Mouse (Mus musculus): ENCODE measurements around the gene Fbrs. TPM values are rescaled to one million over a fixed set of nuclear protein-coding genes. Genes with fewer than 3 reads are reported as not detected.
"Not testable (repeated sequence)": the region's sequence is repeated elsewhere in the genome, so short reads cannot be mapped to it uniquely, and the experiment has no call there.

Fbrs gene
- polyA plus RNA-seq, 1 experiment: 27.1 TPM

- no peaks in the 10 kb centered on the region; the same call in 1 of the 2 replicates for H3K4me1 ChIP-seq (ENCODE audit: control insufficient read depth, insufficient read depth, low read length)
- H3K4me3 ChIP-seq (ENCODE audit: insufficient read depth, low read length): no peak overlapping the region
- TF ChIP-seq POLR2A (IDR thresholded peaks at IDR 0.05; ENCODE audit: extremely low read depth, insufficient read depth, low read length) (no peak), CTCF (IDR thresholded peaks at IDR 0.05; ENCODE audit: extremely low read depth, insufficient read depth, low read length) (no peak)
- no peak overlapping the region for H3K27ac ChIP-seq (ENCODE audit: insufficient read depth, low read length)
Observed at GRCm38 (mm10) chr7:127465191-127465590, 13.8 kb upstream of the Fbrs start.

DNA sequence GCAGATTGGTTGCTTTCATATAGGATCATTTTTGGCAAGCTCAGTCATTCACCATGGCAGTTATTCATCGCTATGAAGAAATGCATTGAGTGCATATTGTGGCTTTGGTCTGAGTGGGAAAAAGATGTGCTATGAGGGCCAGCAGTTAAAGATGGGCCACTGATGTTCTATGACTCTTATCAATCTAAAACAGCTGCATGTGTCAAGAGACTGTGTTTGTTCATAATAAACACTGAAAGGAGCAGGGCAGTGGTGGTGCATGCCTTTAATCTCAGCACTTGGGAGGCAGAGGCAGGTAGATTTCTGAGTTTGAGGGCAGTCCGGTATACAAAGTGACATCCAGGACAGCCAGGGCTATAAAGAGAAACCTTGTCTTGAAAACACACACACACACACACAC, 13.3 kb upstream of the Fbrs start:
- not testable (repeated sequence) for H3K4me3 ChIP-seq (ENCODE audit: insufficient read depth, low read length)

DNA sequence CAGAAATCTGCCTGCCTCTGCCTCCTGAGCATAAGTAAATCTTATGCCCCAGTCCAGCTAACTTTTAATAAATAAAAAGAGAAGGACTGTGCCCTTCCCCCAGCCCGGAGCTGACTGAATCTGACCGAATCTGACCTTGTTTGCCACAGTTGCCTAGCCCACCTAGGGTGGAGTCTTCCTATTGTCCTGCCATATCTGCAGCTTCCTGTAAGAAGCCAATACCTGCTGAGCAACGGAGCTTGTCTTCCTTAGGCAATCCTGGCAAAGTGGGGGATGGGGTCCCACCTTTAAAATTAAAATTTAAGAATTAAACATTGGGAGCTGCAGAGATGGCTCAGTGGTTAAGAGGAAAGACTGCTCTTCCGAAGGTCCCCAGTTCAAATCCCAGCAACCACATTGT, 12.4 kb upstream of the Fbrs start:
- Histone ChIP-seq H3K27ac (ENCODE audit: insufficient read depth, low read length) (no peak overlapping the region), H3K4me1 (ENCODE audit: control insufficient read depth, insufficient read depth, low read length) (no peaks in the 10 kb centered on the region; the same call in 1 of the 2 replicates), H3K4me3 (ENCODE audit: insufficient read depth, low read length) (no peak overlapping the region)
- TF ChIP-seq CTCF (IDR thresholded peaks at IDR 0.05; ENCODE audit: extremely low read depth, insufficient read depth, low read length): no peak
- TF ChIP-seq POLR2A (IDR thresholded peaks at IDR 0.05; ENCODE audit: extremely low read depth, insufficient read depth, low read length): no peak

More for the DNA sequence above, 13.3 kb upstream of the Fbrs start:
- not testable (repeated sequence) for H3K27ac ChIP-seq (ENCODE audit: insufficient read depth, low read length); H3K4me1 ChIP-seq (ENCODE audit: control insufficient read depth, insufficient read depth, low read length)

- Histone ChIP-seq H3K27ac (ENCODE audit: insufficient read depth, low read length) (peak overlapping the region; percentile 20), H3K4me3 (ENCODE audit: insufficient read depth, low read length) (peak overlapping the region; percentile 94), H3K4me1 (ENCODE audit: control insufficient read depth, insufficient read depth, low read length) (no peaks in the 10 kb centered on the region; the same call in 1 of the 2 replicates)
- TF ChIP-seq POLR2A (IDR thresholded peaks at IDR 0.05; ENCODE audit: extremely low read depth, insufficient read depth, low read length) (no peak), CTCF (IDR thresholded peaks at IDR 0.05; ENCODE audit: extremely low read depth, insufficient read depth, low read length) (no peak)
Observed at GRCm38 (mm10) chr7:127470011-127470715, 8.8 kb upstream of the Fbrs start.

GRCm38 (mm10) chr7:127470743-127471645, 8.0 kb upstream of the Fbrs start:
- no peaks in the 10 kb centered on the region; the same call in 1 of the 2 replicates for H3K4me1 ChIP-seq (ENCODE audit: control insufficient read depth, insufficient read depth, low read length)
- H3K4me3 ChIP-seq (ENCODE audit: insufficient read depth, low read length): peak overlapping the region; percentile 94
- TF ChIP-seq CTCF (IDR thresholded peaks at IDR 0.05; ENCODE audit: extremely low read depth, insufficient read depth, low read length): no peak
- peak; percentile 77 for TF ChIP-seq POLR2A (IDR thresholded peaks at IDR 0.05; ENCODE audit: extremely low read depth, insufficient read depth, low read length)
- H3K27ac ChIP-seq (ENCODE audit: insufficient read depth, low read length): peak overlapping the region; percentile 92

DNA sequence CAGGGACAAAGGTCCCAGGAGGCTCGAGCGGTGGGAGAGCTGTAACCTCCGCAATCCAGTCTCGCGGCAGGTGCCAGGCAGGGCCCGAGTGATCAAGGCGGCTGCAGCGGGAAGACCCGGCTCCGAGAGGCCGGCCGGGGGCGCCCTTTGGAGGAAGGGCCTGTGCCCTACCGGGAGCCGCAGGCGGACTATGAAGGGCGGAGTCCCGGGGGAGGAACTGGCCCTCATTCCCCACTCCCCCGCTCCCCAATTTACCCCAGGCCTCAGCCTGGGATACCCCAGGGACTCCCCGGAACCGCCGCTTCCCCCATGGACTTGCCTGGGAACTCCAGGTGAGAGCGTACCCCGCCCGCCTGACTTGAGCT, 7.4 kb upstream of the Fbrs start:
- peak overlapping the region; percentile 92 for H3K27ac ChIP-seq (ENCODE audit: insufficient read depth, low read length)
- TF ChIP-seq POLR2A (IDR thresholded peaks at IDR 0.05; ENCODE audit: extremely low read depth, insufficient read depth, low read length): no peak
- TF ChIP-seq CTCF (IDR thresholded peaks at IDR 0.05; ENCODE audit: extremely low read depth, insufficient read depth, low read length): no peak
- H3K4me3 ChIP-seq (ENCODE audit: insufficient read depth, low read length): peak overlapping the region; percentile 94
- no peaks in the 10 kb centered on the region; the same call in 1 of the 2 replicates for H3K4me1 ChIP-seq (ENCODE audit: control insufficient read depth, insufficient read depth, low read length)

GRCm38 (mm10) chr7:127472060-127472459, 6.9 kb upstream of the Fbrs start:
- peak overlapping the region; percentile 94 for H3K4me3 ChIP-seq (ENCODE audit: insufficient read depth, low read length)
- H3K4me1 ChIP-seq (ENCODE audit: control insufficient read depth, insufficient read depth, low read length): no peaks in the 10 kb centered on the region; the same call in 1 of the 2 replicates
- TF ChIP-seq POLR2A (IDR thresholded peaks at IDR 0.05; ENCODE audit: extremely low read depth, insufficient read depth, low read length) (no peak), CTCF (IDR thresholded peaks at IDR 0.05; ENCODE audit: extremely low read depth, insufficient read depth, low read length) (no peak)
- peak overlapping the region; percentile 92 for H3K27ac ChIP-seq (ENCODE audit: insufficient read depth, low read length)

DNA sequence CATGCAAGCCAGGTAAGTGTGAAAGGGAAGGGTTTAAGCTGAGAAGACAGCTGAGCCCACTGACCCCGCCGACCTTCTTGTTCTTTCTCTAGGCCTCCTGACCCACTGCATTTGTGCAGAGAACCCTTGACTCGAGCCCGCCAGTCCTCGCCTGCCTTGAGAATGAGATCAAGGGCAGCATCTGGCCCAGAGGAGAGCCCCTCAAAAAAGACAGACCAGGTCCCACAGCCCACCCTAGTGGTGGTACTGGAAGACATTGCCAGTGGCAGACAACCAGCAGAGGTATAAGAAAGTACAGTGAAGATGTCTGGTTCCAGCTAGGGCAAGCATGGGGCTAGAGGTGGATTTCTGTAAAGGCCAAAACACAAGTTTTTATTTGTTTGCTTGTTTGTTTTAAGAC, 5.3 kb upstream of the Fbrs start:
- Histone ChIP-seq H3K4me3 (ENCODE audit: insufficient read depth, low read length) (no peak overlapping the region), H3K27ac (ENCODE audit: insufficient read depth, low read length) (no peak overlapping the region), H3K4me1 (ENCODE audit: control insufficient read depth, insufficient read depth, low read length) (peaks cover 1% of the 10 kb centered on the region; the same call in 1 of the 2 replicates)
- TF ChIP-seq CTCF (IDR thresholded peaks at IDR 0.05; ENCODE audit: extremely low read depth, insufficient read depth, low read length) (no peak), POLR2A (IDR thresholded peaks at IDR 0.05; ENCODE audit: extremely low read depth, insufficient read depth, low read length) (no peak)

- H3K4me1 ChIP-seq (ENCODE audit: control insufficient read depth, insufficient read depth, low read length): peaks cover 1% of the 10 kb centered on the region; the same call in 1 of the 2 replicates
- no peak for TF ChIP-seq POLR2A (IDR thresholded peaks at IDR 0.05; ENCODE audit: extremely low read depth, insufficient read depth, low read length)
- TF ChIP-seq CTCF (IDR thresholded peaks at IDR 0.05; ENCODE audit: extremely low read depth, insufficient read depth, low read length): no peak
- H3K27ac ChIP-seq (ENCODE audit: insufficient read depth, low read length): no peak overlapping the region
- no peak overlapping the region for H3K4me3 ChIP-seq (ENCODE audit: insufficient read depth, low read length)
Observed at GRCm38 (mm10) chr7:127474378-127475070, 4.5 kb upstream of the Fbrs start.

Data from cortical plate, adult 2 months (tissue).